Mouse (Mus musculus) CD4-positive, CD25-positive, alpha-beta regulatory T cell (primary cell): Measurements from ENCODE around the gene Sgcb. TPM values are rescaled to one million over a fixed set of nuclear protein-coding genes. Genes with fewer than 3 reads are reported as not detected.

ENCODE experiments used
- polyA plus RNA-seq: library from polyadenylated mRNA; unstranded; fragments of 100-300 nt; shearing (Covaris generic); gene quantifications from one replicate; pipeline ENCODE4 v1.2.1, GENCODE M21; 2017

Gene Sgcb
- 14.9 TPM for polyA plus RNA-seq

DNA sequence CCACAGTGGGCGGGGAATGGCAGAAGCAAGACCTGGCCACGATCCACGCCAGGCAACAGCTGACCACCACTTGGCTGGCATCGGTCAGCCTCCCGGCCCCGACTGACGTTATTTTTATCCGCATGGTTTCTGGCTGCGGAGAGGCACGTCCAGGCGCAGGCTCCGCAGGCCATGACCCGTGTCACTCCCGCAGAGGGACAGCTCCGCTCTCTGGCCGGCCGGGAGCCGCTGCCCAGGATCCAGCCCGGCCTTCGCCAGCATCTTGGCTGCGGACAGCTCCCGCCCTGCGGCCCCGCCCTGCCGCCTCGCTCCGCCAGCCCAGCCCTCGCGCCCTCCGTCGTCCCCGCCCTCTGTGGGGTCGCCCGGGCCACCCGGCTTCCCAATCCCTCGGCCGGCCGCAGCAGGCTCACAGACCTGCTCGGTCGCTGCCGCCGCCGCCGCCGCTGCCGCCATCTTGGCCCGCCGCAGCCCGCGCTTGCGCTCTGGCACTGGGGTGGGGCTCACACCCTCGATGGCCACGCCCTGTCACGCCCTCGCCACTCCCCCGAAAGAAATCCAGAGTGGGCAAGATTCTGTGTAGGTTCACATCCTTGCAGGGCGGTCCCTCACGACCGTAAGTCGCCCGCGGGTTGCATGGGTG, at the start of gene Sgcb:
Gene Sgcb, minus strand, starts transcription at position 530 of the 640 bp plus-strand sequence.

DNA sequence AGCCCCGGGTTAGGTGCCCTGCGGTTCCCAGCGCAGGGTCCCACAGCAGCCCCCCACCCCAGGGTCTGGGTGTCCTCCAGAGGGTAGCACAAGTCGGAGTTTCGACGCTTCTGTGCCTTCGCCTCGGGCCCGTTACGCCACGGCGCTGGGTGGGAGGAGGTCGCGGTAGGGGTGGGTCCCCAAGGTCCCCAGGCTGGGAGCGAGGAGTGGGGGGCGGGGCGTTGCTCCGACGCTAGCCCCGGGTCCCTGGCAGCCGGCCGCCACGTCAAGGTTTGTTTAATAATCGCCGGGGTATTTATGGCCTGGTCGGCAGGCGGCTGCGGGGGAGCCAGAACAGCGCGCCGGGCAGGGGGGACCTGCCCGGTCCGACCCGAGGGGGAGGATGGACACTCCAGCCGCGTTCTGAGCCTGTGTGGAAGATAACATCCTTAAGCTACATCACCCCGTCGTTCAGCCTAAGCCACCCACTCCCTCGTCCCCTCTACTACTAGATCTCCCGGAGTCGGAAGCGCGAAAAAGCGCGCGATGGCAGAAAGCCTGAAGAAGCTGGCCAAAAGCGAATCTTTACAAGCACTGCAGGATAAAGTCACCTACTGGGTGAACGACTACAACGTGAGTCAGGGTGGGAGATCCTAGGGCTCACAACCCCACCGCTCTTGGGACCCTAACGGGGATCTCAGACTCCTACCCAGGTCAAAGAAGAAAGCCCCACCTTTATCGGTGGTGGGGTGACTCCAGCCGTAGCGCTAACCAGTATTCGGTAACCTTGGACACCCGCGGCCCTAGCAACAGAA, 3.7 kb upstream of the Sgcb start, which contains the start of gene Spata18:
Gene Spata18, plus strand, starts transcription at position 319 of the 794 bp plus-strand sequence.

DNA sequence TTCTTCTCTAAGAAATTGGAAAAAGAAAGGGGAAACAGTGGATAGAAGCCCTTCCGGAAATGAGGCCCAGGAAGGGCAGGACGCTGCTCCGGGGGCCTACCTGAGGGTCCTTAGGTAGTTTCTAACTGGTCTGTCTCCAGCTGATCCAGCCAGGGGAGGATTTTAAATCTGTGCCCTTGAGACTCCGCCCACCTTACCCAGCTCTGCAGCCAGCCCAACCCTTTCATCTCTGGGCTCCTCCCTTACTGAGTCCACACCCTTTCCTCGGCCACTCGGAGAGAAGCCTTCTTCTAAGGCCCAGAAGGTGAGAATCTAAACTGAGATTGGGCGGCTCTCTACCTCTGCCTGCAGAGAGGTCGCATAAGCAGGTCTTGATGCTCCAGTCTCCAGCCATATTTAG, 15.3 kb downstream of the Sgcb start, which contains the start of gene Lrrc66:
Gene Lrrc66, minus strand, starts transcription at position 236 of the 400 bp plus-strand sequence.

Other genes starting within 250 kb of the Sgcb start
- not detected for gene Cwh43, start 241.7 kb downstream of the Sgcb start, polyA plus RNA-seq
- 14.5 TPM for gene Dcun1d4, start 166.8 kb downstream of the Sgcb start, polyA plus RNA-seq
- 1.0 TPM for gene Lrrc66, start 15.3 kb downstream of the Sgcb start, polyA plus RNA-seq
- gene Spata18, start 3.6 kb upstream of the Sgcb start, polyA plus RNA-seq, result not detected